Mouse (Mus musculus): ENCODE data around the gene H2-T23. TPM values are rescaled to one million over a fixed set of nuclear protein-coding genes. Genes with fewer than 3 reads are reported as not detected.
A peak's percentile ranks its signal among the peaks of the same experiment; 100 is the strongest.
"Not testable (repeated sequence)": the region's sequence is repeated elsewhere in the genome, so short reads cannot be mapped to it uniquely, and the experiment has no call there.

The H2-T23 gene
- polyA plus RNA-seq, 1 experiment from 2014 or later: 2.3 TPM

GRCm38 (mm10) chr17:36031583-36032331 is 898 bp downstream of the H2-T23 start:
- Histone ChIP-seq H3K4me2 (peak overlapping the region; percentile 79), H3K4me3 (peak overlapping the region; percentile 45), H3K4me1 (replicated peaks) (peaks cover 15% of the 10 kb centered on the region), H3K27me3 (peaks cover 14% of the 10 kb centered on the region; the same call in 1 of the 2 replicates), H3K9ac (peak overlapping the region; percentile 66)
- WGBS: under 1% methylated on average over 40 of the region's 40 CpGs
- H3K36me3 ChIP-seq; H3K27ac ChIP-seq (replicated peaks); H3K9me3 ChIP-seq: not testable (repeated sequence)
- peak; percentile 68 for ATAC-seq (ENCODE audit: low read depth)

DNA sequence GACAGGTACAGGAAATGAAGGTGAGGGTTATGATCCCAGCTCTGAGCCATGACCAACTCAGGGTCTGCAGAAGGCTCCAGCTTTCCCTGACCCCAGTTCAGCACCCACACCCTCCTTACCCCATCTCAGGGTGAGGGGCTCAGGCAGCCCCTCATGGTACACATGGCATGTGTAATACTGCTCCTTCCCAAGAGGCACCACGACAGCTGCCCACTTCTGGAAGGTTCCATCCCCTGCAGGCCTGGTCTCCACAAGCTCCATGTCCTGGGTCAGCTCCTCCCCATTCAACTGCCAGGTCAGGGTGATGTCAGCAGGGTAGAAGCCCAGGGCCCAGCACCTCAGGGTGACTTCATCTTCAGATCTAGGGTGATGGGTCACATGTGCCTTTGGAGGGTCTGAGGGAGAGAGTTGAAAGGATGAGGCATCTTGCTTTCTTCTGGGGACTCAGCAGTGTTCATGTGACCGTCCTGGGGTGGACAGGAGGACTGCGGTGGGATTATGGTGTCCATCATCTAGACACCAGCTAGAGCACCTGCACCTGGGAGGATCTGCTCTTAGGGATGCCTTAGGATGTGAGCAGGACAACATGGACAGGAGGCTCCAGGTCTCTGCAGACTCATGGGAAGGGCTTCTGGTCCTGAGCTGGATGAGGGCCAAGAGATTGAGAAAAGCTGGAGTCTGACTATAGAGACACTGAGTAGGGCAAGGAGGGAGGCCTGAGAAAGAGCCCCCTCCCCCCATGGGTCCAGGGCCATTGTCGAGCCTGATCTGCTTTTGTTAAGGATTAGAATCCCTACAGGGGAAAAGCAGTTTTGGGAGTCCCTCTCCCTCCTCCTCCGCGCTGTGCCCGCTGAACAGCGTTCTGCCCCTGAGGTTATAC is 1.7 kb downstream of the H2-T23 start:
- ATAC-seq (ENCODE audit: low read depth): peak; percentile 42
- H3K4me3 ChIP-seq: peak overlapping the region; percentile 45

GRCm38 (mm10) chr17:36030046-36030702 is 2.5 kb downstream of the H2-T23 start:
- not testable (repeated sequence) for H3K4me3 ChIP-seq; H3K27ac ChIP-seq (replicated peaks); ATAC-seq (ENCODE audit: low read depth); H3K9ac ChIP-seq; H3K4me2 ChIP-seq; H3K9me3 ChIP-seq; H3K36me3 ChIP-seq
- peaks cover 14% of the 10 kb centered on the region; the same call in 1 of the 2 replicates for H3K27me3 ChIP-seq
- peaks cover 24% of the 10 kb centered on the region for H3K4me1 ChIP-seq (replicated peaks)
- 82% methylated on average over 3 of the region's 4 CpGs for WGBS

More for the DNA sequence above, 1.7 kb downstream of the H2-T23 start:
- peak overlapping the region; percentile 79 for H3K4me2 ChIP-seq
- H3K9me3 ChIP-seq; H3K27ac ChIP-seq (replicated peaks); H3K36me3 ChIP-seq: not testable (repeated sequence)
- WGBS: 39% methylated on average over 8 of the region's 8 CpGs
- H3K9ac ChIP-seq: peak overlapping the region; percentile 45; the same call in 1 of the 2 replicates
- peaks cover 14% of the 10 kb centered on the region; the same call in 1 of the 2 replicates for H3K27me3 ChIP-seq
- H3K4me1 ChIP-seq (replicated peaks): peaks cover 22% of the 10 kb centered on the region

DNA sequence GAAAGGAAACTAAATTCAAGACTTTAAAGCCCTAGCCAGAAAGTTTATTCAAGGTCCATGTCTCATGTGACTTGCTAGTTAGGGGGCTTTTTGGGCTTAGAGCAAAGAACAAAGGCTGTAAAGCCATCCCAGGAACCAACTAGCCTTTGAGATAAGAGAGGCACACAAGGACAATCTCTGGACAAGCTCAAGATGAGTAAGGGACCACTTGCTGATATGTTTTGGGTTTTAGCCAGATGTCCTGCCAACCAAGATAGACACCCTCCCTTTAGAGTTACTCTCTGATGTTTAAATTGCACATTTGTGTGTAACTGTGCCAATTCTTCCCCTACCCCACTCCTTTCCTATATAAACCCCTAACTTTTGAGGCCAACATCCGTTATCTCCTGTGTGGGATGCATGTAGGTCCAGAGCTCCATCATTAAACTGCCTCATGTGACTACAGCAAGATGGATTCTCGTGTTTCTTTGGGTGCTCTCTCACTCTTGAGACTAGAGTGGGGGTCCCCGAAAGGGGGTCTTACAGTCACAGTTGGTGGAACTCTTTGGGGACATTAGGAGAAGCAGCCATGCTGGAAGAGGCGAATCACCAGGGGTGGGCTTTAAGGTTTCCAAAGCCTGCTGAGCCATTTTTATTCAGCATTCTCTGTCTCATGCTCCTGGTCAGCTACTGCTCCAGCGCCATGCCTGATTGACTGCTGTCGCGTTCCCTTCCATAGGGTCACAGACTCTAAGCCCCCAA is 3.6 kb downstream of the H2-T23 start:
- ATAC-seq (ENCODE audit: low read depth): no peak

GRCm38 (mm10) chr17:36027663-36028062 is 5.0 kb downstream of the H2-T23 start:
- H3K36me3 ChIP-seq: no peaks in the 10 kb centered on the region
- H3K9ac ChIP-seq: no peak overlapping the region
- H3K9me3 ChIP-seq: no peaks in the 10 kb centered on the region
- ATAC-seq (ENCODE audit: low read depth): no peak
- no peak overlapping the region for H3K27ac ChIP-seq (replicated peaks)
- WGBS: 94% methylated on average over 4 of the region's 4 CpGs
- peaks cover 29% of the 10 kb centered on the region for H3K4me1 ChIP-seq (replicated peaks)
- peaks cover 13% of the 10 kb centered on the region; the same call in 1 of the 2 replicates for H3K27me3 ChIP-seq
- H3K4me2 ChIP-seq: no peak overlapping the region
- H3K4me3 ChIP-seq: no peak overlapping the region

More for the DNA sequence above, 3.6 kb downstream of the H2-T23 start:
- no peak overlapping the region for H3K4me3 ChIP-seq
- 80% methylated on average over 7 of the region's 7 CpGs for WGBS
- no peaks in the 10 kb centered on the region for H3K9me3 ChIP-seq
- H3K4me1 ChIP-seq (replicated peaks): peaks cover 26% of the 10 kb centered on the region
- no peaks in the 10 kb centered on the region for H3K36me3 ChIP-seq
- no peak overlapping the region for H3K27ac ChIP-seq (replicated peaks)
- H3K9ac ChIP-seq: no peak overlapping the region
- peaks cover 14% of the 10 kb centered on the region; the same call in 1 of the 2 replicates for H3K27me3 ChIP-seq
- no peak overlapping the region for H3K4me2 ChIP-seq

DNA sequence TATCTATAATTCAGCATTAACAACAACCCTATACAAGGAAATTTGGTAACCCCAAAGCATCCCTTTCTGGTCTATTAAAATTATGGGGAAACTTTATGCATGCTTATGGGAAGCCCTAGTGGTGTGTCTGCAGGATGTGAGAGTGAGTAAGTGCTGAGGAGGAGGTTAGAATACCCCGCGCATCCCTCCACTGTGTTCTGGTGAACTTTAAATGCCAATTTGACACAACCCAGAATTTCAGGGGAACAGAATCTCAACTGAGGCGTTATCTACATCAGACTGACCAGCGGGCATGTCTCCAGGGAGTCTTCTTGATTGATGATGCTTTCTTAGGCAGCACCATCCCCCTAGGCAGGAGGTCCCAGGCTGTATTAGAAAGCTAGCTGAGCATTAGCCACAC is 6.8 kb downstream of the H2-T23 start:
- Histone ChIP-seq H3K4me2 (no peak overlapping the region), H3K9ac (no peak overlapping the region), H3K27ac (replicated peaks) (no peak overlapping the region), H3K4me1 (replicated peaks) (peaks cover 15% of the 10 kb centered on the region), H3K36me3 (no peaks in the 10 kb centered on the region), H3K27me3 (no peaks in the 10 kb centered on the region), H3K4me3 (no peak overlapping the region), H3K9me3 (no peaks in the 10 kb centered on the region)
- no peak for ATAC-seq (ENCODE audit: low read depth)
- WGBS: 61% methylated on average over 4 of the region's 4 CpGs

DNA sequence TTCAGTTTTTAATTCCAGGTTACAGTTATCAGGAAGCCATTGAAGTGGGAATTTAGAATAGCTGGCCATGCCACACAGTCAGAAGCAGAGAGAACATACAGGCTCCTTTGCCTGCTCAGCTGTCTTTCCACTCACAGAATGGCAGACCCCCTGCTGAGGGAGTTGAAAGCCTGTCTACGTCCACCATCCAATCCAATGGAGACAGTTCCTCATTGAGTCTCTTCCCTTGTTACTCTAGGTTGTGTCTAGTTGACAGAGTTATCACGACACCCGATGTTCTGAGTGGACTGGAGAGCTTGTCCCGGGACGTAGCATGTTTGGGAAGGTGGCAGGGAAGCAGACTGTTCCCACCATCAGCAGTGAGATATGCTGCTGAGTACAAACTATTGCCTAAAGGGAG is 7.5 kb downstream of the H2-T23 start:
- Histone ChIP-seq H3K27ac (replicated peaks) (no peak overlapping the region), H3K9ac (no peak overlapping the region), H3K4me1 (replicated peaks) (peaks cover 15% of the 10 kb centered on the region), H3K36me3 (no peaks in the 10 kb centered on the region), H3K4me3 (no peak overlapping the region), H3K9me3 (no peaks in the 10 kb centered on the region), H3K4me2 (no peak overlapping the region), H3K27me3 (no peaks in the 10 kb centered on the region)
- no peak for ATAC-seq (ENCODE audit: low read depth)
- WGBS: 57% methylated on average over 5 of the region's 5 CpGs

GRCm38 (mm10) chr17:36023710-36024654 is 8.7 kb downstream of the H2-T23 start:
- H3K4me3 ChIP-seq: no peak overlapping the region
- 69% methylated on average over 9 of the region's 9 CpGs for WGBS
- no peak overlapping the region for H3K4me2 ChIP-seq
- no peaks in the 10 kb centered on the region for H3K27me3 ChIP-seq
- H3K27ac ChIP-seq (replicated peaks): no peak overlapping the region
- H3K36me3 ChIP-seq: no peaks in the 10 kb centered on the region
- no peak overlapping the region for H3K9ac ChIP-seq
- no peaks in the 10 kb centered on the region for H3K9me3 ChIP-seq
- H3K4me1 ChIP-seq (replicated peaks): peaks cover 15% of the 10 kb centered on the region
- ATAC-seq (ENCODE audit: low read depth): no peak

DNA sequence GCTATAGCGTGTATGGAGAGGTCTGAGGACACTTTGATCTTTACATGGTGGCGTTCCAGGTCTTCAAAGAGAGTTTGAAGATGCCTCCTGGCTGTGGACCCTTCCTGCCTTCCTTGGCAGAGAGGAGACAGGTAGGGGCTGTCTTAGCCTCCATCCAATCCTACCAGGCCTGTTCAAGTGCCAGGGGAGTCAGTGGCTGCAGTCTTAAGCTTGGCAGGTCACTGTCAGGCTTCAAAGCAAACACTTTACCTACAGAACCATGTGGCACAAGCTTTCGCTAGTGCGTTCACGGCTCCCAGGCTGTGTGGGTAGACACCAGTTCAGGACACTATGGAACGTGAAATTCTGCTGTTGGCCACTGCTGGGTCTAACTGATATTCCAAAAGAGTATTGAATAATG is 9.7 kb downstream of the H2-T23 start:
- H3K4me2 ChIP-seq: no peak overlapping the region
- peaks cover 15% of the 10 kb centered on the region for H3K4me1 ChIP-seq (replicated peaks)
- no peak overlapping the region for H3K9ac ChIP-seq
- H3K36me3 ChIP-seq: no peaks in the 10 kb centered on the region
- no peaks in the 10 kb centered on the region for H3K27me3 ChIP-seq
- WGBS: 94% methylated on average over 6 of the region's 6 CpGs
- no peak for ATAC-seq (ENCODE audit: low read depth)
- H3K9me3 ChIP-seq: no peaks in the 10 kb centered on the region
- no peak overlapping the region for H3K27ac ChIP-seq (replicated peaks)
- H3K4me3 ChIP-seq: no peak overlapping the region

DNA sequence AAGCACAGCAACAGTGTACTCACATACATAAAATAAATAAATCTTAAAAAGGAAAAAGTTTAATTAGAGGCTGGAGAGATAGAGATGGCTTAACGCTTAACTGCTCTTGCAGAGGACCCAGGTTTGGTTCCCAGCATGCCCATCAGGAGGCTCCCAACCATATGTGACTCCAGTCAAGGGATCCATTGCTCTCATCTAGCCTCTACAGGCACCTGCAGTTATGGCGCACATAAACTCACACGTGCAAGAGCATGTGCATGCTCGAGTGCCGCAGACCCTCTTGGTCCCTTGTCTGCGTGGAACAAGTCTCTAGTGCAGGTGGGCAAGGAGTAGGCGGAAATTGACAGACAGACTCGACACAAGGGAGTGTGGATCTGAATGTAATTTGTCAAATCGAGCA is 10.6 kb downstream of the H2-T23 start:
- Histone ChIP-seq H3K9ac (no peak overlapping the region), H3K4me2 (no peak overlapping the region), H3K4me3 (no peak overlapping the region), H3K27ac (replicated peaks) (no peak overlapping the region), H3K36me3 (no peaks in the 10 kb centered on the region), H3K27me3 (no peaks in the 10 kb centered on the region), H3K9me3 (no peaks in the 10 kb centered on the region), H3K4me1 (replicated peaks) (peaks cover 15% of the 10 kb centered on the region)
- ATAC-seq (ENCODE audit: low read depth): no peak
- 93% methylated on average over 9 of the region's 9 CpGs for WGBS

GRCm38 (mm10) chr17:36021309-36021708 is 11.3 kb downstream of the H2-T23 start:
- ATAC-seq (ENCODE audit: low read depth): no peak
- 97% methylated on average over 1 of the region's 1 CpGs for WGBS
- H3K4me2 ChIP-seq: no peak overlapping the region

More at GRCm38 (mm10) chr17:36021309-36021708, 11.3 kb downstream of the H2-T23 start:
- Histone ChIP-seq H3K9me3 (no peaks in the 10 kb centered on the region), H3K27me3 (no peaks in the 10 kb centered on the region), H3K4me3 (no peak overlapping the region), H3K9ac (no peak overlapping the region), H3K27ac (replicated peaks) (no peak overlapping the region), H3K4me1 (replicated peaks) (peaks cover 13% of the 10 kb centered on the region), H3K36me3 (no peaks in the 10 kb centered on the region)

Data from neural tube, embryonic 13.5 days (tissue).